10 mouse cellular contexts compared by ENCODE assay signal in the genomic region with DNA sequence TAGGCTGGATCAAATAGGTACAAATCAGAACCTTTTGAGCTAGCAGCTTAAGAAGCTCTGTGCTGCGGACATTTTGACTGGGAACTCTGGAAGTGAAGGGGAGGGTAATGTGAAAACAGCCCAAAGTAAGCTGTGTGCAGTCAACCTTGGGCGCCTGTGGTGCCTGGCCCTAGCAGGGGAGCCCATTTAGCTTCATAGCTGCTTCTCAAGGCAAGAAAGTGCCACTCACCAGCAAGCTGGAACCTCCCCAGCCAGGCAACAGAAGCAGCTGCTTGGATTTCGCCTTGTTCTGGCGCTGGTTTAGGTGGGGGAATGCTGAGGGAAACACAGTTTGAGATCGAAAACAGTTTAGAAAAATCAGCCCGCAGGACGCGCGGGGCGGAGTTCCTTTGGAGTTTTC. TPM values are rescaled to one million over a fixed set of nuclear protein-coding genes. Genes with fewer than 3 reads are reported as not detected.
A peak's percentile ranks its signal among the peaks of the same experiment; 100 is the strongest.
DNase-seq lines count a peak whose midpoint lies in the region; ATAC-seq lines count a peak whose summit lies in the region.
"Had no signal": no experiment of that assay in that cellular context is flagged by ENCODE, and none has a peak within 500 bp of the region (broad histone marks: within the 10 kb centered on the region; RNA-seq: fewer than 3 reads in every experiment).

No protein-coding gene starts in this region.

- H3K27ac ChIP-seq in heart, embryonic 12.5 days (ENCODE audit: poor library complexity, severe bottlenecking) = no peak overlapping the region
- no peak overlapping the region for H3K27ac ChIP-seq in forebrain, embryonic 16.5 days (ENCODE audit: low read length)

- peaks cover 29% of the 10 kb centered on the region for H3K27me3 ChIP-seq in heart, embryonic 12.5 days (replicated peaks)
- peaks cover 12% of the 10 kb centered on the region for H3K27me3 ChIP-seq in forebrain, embryonic 16.5 days (replicated peaks; ENCODE audit: control insufficient read depth, insufficient read depth, low read length)

- no peaks in the 10 kb centered on the region for H3K9me3 ChIP-seq in heart, embryonic 12.5 days (replicated peaks)
- H3K9me3 ChIP-seq in forebrain, embryonic 16.5 days (ENCODE audit: control insufficient read depth, low read length) = no peaks in the 10 kb centered on the region

- peak overlapping the region; percentile 64 for H3K4me2 ChIP-seq in heart, embryonic 12.5 days
- peak overlapping the region; percentile 44 for H3K4me2 ChIP-seq in forebrain, embryonic 16.5 days (ENCODE audit: low read length)

- intact Hi-C loops in heart, postnatal 25 days (cut with DNase I) = no loop called here

- DNase-seq in heart, postnatal 25 days (ENCODE audit: low spot score) = no peak
- peak; percentile 19 for DNase-seq in Muller cell, postnatal 12 days (ENCODE audit: inconsistent ontology term)
- peak; percentile 33 for DNase-seq in mesoderm, embryonic 11.5 days (ENCODE audit: low read depth, low spot score)
- no peak for DNase-seq in urinary bladder, postnatal 36 days (ENCODE audit: low spot score in 2 of 2)
- no peak for DNase-seq in c-Kit-positive CD71-positive TER-119-positive erythroid progenitor cells, embryonic 14.5 days (ENCODE audit: low spot score)
- no peak for DNase-seq in adrenal gland, adult 8-10 months

- H3K36me3 ChIP-seq in heart, embryonic 12.5 days = no peaks in the 10 kb centered on the region
- no peaks in the 10 kb centered on the region for H3K36me3 ChIP-seq in forebrain, embryonic 16.5 days (ENCODE audit: control insufficient read depth, insufficient read depth)

- peak overlapping the region; percentile 2; the same call in 1 of the 2 replicates for H3K9ac ChIP-seq in heart, embryonic 12.5 days
- H3K9ac ChIP-seq in forebrain, embryonic 16.5 days (replicated peaks; ENCODE audit: low read depth, low read length) = no peak overlapping the region

- peak overlapping the region; percentile 41 for H3K4me3 ChIP-seq in heart, embryonic 12.5 days
- peak overlapping the region; percentile 23 for H3K4me3 ChIP-seq in forebrain, embryonic 16.5 days (replicated peaks; ENCODE audit: low read length)

- WGBS in heart, embryonic 12.5 days = 15% methylated on average over 10 of the region's 10 CpGs
- WGBS in forebrain, embryonic 16.5 days = 15% methylated on average over 10 of the region's 10 CpGs

- no peaks in the 10 kb centered on the region for H3K4me1 ChIP-seq in heart, embryonic 12.5 days (replicated peaks)
- H3K4me1 ChIP-seq in forebrain, embryonic 16.5 days (replicated peaks; ENCODE audit: control insufficient read depth, insufficient read depth, low read length) = no peaks in the 10 kb centered on the region

- no peak for ATAC-seq in heart, embryonic 12.5 days (ENCODE audit: insufficient number of reproducible peaks, low FRiP score)
- ATAC-seq in forebrain, embryonic 16.5 days = peak; percentile 33; the same call in 1 of the 2 replicates

RNA-seq across cellular contexts. Expression of a gene that starts 11.4 kb away (rescaled TPM):
- polyA plus RNA-seq in heart, embryonic 12.5 days (2016; fragmentation: Nextera tagmentation; extraction: Ambion mirVana) = 0.13 TPM in 1 of 2 replicates, not detected in the other
- total RNA-seq in heart, postnatal 25 days (2021) = not detected
- polyA plus RNA-seq in forebrain, embryonic 16.5 days (2015; fragmentation: Nextera tagmentation; extraction: Ambion mirVana) = 0.04 TPM in 1 of 2 replicates, not detected in the other
- total RNA-seq in adrenal gland, adult 8-10 months (2022) = not detected
- total RNA-seq: ES-E14; gastrocnemius, postnatal 4 days had no signal

Comparison
In these comparisons a context has a peak if more than half of its experiments do, and no peak if none do; other contexts are left out.
1. DNase-seq: peak in Muller cell, postnatal 12 days (single experiment) and mesoderm, embryonic 11.5 days (single experiment); none in heart, postnatal 25 days (single experiment), urinary bladder, postnatal 36 days (0 of 2), c-Kit-positive CD71-positive TER-119-positive erythroid progenitor cells, embryonic 14.5 days (single experiment) and adrenal gland, adult 8-10 months (single experiment).